Mouse (Mus musculus) limb, embryonic 15.5 days (tissue): Measurements from ENCODE around the gene Ryr2. TPM values are rescaled to one million over a fixed set of nuclear protein-coding genes. Genes with fewer than 3 reads are reported as not detected.
A peak's percentile ranks its signal among the peaks of the same experiment; 100 is the strongest.
"Not testable (repeated sequence)": the region's sequence is repeated elsewhere in the genome, so short reads cannot be mapped to it uniquely, and the experiment has no call there.

Experiments used
- ATAC-seq: fragments of 200-750 bp; cut with Nextera tagmentation; 2 replicates; pipeline ENCODE4 v1.8.0; 2017; ENCODE audit warnings: low read depth, moderate TSS enrichment; ENCODE audit not compliant: insufficient number of reproducible peaks, low FRiP score, low TSS enrichment
- H3K27ac ChIP-seq: fragments of 300-500 bp; sonication (generic); 2 replicates; pipeline ENCODE4 v1.5.1; 2015; ENCODE audit warnings: moderate library complexity, mild to moderate bottlenecking, inconsistent platforms
- H3K27me3 ChIP-seq: fragments of 300-500 bp; sonication (generic); 2 replicates; pipeline ENCODE4 v1.6.1; 2015; ENCODE audit warnings: inconsistent platforms
- H3K36me3 ChIP-seq: fragments of 300-500 bp; sonication (generic); 2 replicates; pipeline ENCODE4 v1.6.1; 2015; ENCODE audit warnings: inconsistent platforms
- H3K4me1 ChIP-seq: fragments of 300-500 bp; sonication (generic); 2 replicates; pipeline ENCODE4 v1.6.1; 2015; ENCODE audit warnings: inconsistent platforms
- H3K4me2 ChIP-seq: fragments of 300-500 bp; sonication (generic); 2 replicates; pipeline ENCODE4 v1.6.1; 2015; ENCODE audit warnings: mild to moderate bottlenecking, inconsistent platforms
- H3K4me3 ChIP-seq: fragments of 300-500 bp; sonication (generic); 2 replicates; pipeline ENCODE4 v1.5.1; 2015; ENCODE audit warnings: mild to moderate bottlenecking, inconsistent platforms
- H3K9ac ChIP-seq: fragments of 300-500 bp; sonication (generic); 2 replicates; pipeline ENCODE4 v1.6.1; 2015; ENCODE audit warnings: inconsistent platforms
- H3K9me3 ChIP-seq: fragments of 300-500 bp; sonication (generic); 2 replicates; pipeline ENCODE4 v1.6.1; 2016; ENCODE audit warnings: inconsistent platforms
- WGBS: fragments of 180-500 bp; shearing (Covaris S2); methylation state at CpG from one replicate; pipeline ENCODE4 v1.1.7; 2015; 5-methylcytosine and 5-hydroxymethylcytosine counted together
- polyA plus RNA-seq: library from polyadenylated mRNA; unstranded; fragments of >200 nt; fragmentation: Nextera tagmentation; extraction: Ambion mirVana; gene quantifications from 2 replicates; pipeline ENCODE4 v1.2.1, GENCODE M21; 2015

Gene Ryr2
- polyA plus RNA-seq = 0.20 and 0.42 TPM in 2 replicates

DNA sequence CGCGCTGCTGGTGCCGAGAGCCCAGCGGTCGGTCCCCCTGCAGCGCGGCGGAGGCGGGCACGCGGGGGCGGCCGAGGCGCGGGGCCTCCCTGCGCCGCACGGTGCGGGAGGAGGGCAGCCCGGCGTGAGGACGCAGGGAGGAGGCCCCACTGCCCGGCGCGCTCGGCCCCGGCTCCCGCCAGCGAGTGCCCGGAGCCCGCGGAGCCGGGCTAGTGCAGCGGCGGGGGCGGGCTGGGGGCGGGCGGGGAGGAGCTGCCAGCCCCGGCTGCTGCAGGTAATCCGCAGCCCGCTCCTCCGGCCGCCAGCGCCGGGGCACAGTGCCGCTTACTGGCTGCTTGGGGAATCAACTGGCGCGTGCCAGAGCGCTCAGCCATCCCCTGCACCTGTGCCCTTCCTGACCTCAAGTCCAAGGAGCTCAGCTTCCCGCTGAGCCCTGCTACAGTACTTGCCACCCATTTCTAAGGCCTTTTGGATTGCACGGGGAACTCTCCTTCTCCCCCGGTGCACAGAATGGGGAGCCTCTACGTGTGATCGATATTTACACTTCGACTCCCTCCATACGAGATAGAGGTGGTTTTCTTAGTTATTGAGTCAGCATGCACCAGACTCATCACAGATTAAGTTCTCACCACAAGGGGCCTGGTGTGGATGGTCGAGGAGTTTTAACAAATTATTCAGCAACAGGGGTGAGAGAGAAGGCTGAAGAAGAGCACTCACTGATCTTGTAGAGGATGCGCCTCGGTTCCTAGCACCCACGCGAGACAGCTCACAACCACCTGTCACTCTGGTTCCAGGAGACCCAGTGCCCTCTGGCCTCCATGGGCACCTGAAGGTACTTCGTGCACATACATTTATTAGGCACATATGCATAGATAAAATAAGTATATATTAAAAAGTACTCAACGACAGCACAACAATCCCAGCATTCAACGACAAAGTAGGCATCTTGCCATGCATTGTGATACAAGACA is at the start of gene Ryr2:
TSS of gene Ryr2 (minus strand) at position 284 of the 971 bp plus-strand sequence.
- H3K4me3 ChIP-seq = peak within 1 kb of the TSS; percentile 60
- H3K27ac ChIP-seq = no peak within 1 kb of the TSS
- peak; percentile 45 for ATAC-seq
- peak within 1 kb of the TSS; percentile 99 for H3K4me2 ChIP-seq
- H3K36me3 ChIP-seq = no peaks in the 10 kb centered on the region
- WGBS = 12% methylated on average over 37 of the region's 64 CpGs
- peaks cover 14% of the 10 kb centered on the region for H3K4me1 ChIP-seq
- H3K9me3 ChIP-seq = no peaks in the 10 kb centered on the region
- peak within 1 kb of the TSS; percentile 57 for H3K9ac ChIP-seq
- H3K27me3 ChIP-seq = peaks cover 54% of the 10 kb centered on the region

DNA sequence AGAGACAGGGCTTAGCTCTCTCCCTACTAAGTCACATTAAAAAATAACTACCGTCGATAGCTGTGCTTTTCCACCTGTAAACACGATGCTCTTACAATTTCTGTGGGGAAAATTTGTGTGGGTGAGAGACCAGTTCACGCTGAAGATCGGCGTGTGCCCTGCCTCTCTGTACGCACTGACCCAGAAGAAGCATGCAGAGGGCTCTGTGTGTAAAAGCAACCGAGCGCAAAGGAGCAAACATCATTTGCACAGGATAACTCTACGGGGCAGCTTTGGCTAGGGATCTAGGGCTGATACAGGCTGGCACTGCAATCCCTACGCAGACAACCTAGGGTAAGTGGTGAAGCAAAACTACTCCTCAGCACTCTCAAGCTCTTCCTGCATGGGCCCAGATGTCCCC is 47.2 kb upstream of the Ryr2 start:
- WGBS = 83% methylated on average over 11 of the region's 11 CpGs
- H3K9ac ChIP-seq = no peak overlapping the region
- no peak for ATAC-seq
- no peaks in the 10 kb centered on the region for H3K9me3 ChIP-seq
- no peaks in the 10 kb centered on the region for H3K4me1 ChIP-seq
- no peaks in the 10 kb centered on the region for H3K36me3 ChIP-seq
- H3K27me3 ChIP-seq = no peaks in the 10 kb centered on the region
- H3K27ac ChIP-seq = no peak overlapping the region
- H3K4me3 ChIP-seq = no peak overlapping the region
- H3K4me2 ChIP-seq = no peak overlapping the region

DNA sequence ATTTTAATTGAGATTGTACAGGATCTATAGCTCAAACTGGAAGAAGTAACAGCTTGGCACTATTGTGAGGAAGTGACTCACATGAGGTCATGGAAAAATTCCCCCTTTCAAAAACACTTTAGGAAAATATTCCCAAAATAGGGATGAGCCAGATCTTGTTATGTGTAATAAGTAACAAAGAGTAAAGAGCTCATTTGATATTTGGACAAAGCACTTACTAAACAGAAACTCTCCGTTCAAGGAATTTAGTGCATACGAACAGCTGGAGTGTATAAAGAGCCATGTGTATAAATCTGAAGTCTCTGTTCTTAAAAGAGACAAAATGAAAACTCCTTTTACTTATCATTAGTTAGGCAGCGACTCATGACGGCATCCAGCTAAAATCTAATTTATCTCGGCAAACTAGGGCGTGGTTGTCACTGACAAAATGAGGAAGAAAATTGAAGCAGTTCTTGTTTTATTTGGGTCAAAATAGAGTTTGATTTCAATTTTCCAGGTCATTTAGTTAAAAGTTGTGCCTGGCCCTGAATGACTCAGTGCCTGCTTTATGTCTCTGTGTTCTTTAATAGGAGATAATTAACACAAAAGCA is 40.3 kb upstream of the Ryr2 start:
- H3K4me1 ChIP-seq = no peaks in the 10 kb centered on the region
- WGBS = 59% methylated on average over 6 of the region's 6 CpGs
- H3K4me3 ChIP-seq = no peak overlapping the region
- no peak overlapping the region for H3K4me2 ChIP-seq
- no peaks in the 10 kb centered on the region for H3K27me3 ChIP-seq
- H3K36me3 ChIP-seq = no peaks in the 10 kb centered on the region
- no peaks in the 10 kb centered on the region for H3K9me3 ChIP-seq
- H3K27ac ChIP-seq = no peak overlapping the region
- ATAC-seq = no peak
- no peak overlapping the region for H3K9ac ChIP-seq

DNA sequence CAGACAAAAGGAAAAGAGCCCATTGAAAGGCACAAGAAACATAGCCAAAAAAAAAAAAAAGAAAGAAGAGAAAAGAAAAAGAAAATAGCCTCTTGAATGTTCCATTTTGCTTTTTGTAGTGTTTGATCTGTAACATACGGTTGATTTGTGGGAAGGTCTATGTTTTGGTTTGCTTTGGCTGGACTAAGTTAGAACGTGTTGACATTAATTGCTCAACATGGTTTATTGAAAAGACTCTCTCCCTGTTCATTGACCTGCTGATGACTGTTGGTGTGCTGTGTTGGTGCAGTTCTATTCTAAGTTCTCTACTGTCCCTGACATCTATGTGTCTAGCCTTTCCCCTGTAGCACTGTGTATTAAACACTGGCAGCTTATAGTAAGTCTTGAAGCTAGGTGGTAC is 39.7 kb upstream of the Ryr2 start:
- H3K4me2 ChIP-seq = no peak overlapping the region
- no peak overlapping the region for H3K27ac ChIP-seq
- no peaks in the 10 kb centered on the region for H3K36me3 ChIP-seq
- no peak overlapping the region for H3K4me3 ChIP-seq
- H3K9ac ChIP-seq = no peak overlapping the region
- no peaks in the 10 kb centered on the region for H3K4me1 ChIP-seq
- no peaks in the 10 kb centered on the region for H3K27me3 ChIP-seq
- ATAC-seq = no peak
- H3K9me3 ChIP-seq = no peaks in the 10 kb centered on the region
- 79% methylated on average over 2 of the region's 2 CpGs for WGBS

DNA sequence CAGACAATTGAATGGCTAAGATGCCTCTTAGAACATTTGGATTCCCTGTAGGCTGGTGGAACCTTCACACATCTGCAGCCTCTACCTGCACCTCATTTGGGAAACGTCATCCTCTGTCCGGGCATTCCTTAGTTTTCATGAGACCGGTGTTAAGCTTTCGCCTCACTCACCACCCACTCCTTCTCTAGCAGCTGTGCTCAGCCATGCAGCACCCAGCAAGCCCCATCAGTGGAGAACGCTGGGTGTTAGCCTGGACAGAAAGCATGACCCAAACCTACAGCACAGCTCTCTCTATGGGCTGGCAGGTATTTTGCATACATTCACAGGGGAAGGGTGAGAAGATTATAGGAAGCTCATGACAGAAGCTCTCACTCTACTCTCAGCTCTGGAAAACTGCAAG is 36.6 kb upstream of the Ryr2 start:
- no peaks in the 10 kb centered on the region for H3K36me3 ChIP-seq
- ATAC-seq = no peak
- no peak overlapping the region for H3K4me3 ChIP-seq
- 90% methylated on average over 5 of the region's 5 CpGs for WGBS
- no peak overlapping the region for H3K27ac ChIP-seq
- no peak overlapping the region for H3K4me2 ChIP-seq
- H3K9me3 ChIP-seq = no peaks in the 10 kb centered on the region
- no peak overlapping the region for H3K9ac ChIP-seq
- no peaks in the 10 kb centered on the region for H3K4me1 ChIP-seq
- H3K27me3 ChIP-seq = no peaks in the 10 kb centered on the region

DNA sequence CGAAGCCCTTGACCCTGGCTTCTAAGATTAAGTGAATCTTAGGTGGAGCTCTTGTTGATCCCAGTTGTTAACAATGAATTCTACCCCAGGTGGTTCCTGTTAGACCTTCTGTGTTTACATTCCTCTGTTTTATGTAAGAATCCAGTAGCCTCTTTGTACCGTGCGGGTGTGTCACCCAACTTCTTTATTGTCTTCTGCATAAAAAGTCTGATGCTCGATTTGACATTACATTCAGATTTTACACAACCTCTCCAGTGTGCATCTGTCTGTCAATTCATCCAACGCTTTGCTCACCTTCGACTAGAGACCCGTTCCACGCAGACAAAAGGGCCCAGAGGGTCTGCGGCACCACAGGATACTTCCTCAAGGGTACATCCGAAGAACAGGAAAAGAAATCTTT is 29.7 kb upstream of the Ryr2 start:
- WGBS = 85% methylated on average over 10 of the region's 10 CpGs

DNA sequence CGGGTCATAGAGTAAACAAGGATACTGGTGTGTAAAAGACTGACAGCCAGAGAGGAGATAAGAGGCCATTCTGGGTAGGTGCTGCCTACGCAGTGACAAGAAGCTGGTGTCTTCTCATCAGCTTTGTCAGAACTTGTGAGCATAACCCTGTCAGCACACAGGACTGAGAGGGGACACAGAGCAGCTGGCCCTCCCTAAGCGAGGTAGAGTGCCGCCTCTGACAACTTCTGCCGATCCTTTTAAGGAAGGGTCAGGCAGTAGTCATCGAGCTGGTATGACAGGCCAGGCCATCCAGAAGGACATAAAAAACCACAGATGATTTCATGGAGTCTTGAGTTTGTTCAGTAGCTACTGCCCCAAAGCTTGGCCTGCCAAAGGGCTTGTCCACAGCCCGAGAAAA is 26.8 kb upstream of the Ryr2 start:
- Histone ChIP-seq H3K4me2 (no peak overlapping the region), H3K4me1 (no peaks in the 10 kb centered on the region), H3K4me3 (no peak overlapping the region), H3K36me3 (no peaks in the 10 kb centered on the region), H3K27me3 (no peaks in the 10 kb centered on the region), H3K9me3 (no peaks in the 10 kb centered on the region), H3K27ac (no peak overlapping the region), H3K9ac (no peak overlapping the region)
- WGBS = 67% methylated on average over 7 of the region's 7 CpGs
- ATAC-seq = no peak

More for the DNA sequence above, 29.7 kb upstream of the Ryr2 start:
- not testable (repeated sequence) for H3K4me1 ChIP-seq, ATAC-seq, H3K27ac ChIP-seq, H3K9ac ChIP-seq, H3K4me3 ChIP-seq, H3K4me2 ChIP-seq, H3K9me3 ChIP-seq, H3K27me3 ChIP-seq, H3K36me3 ChIP-seq

DNA sequence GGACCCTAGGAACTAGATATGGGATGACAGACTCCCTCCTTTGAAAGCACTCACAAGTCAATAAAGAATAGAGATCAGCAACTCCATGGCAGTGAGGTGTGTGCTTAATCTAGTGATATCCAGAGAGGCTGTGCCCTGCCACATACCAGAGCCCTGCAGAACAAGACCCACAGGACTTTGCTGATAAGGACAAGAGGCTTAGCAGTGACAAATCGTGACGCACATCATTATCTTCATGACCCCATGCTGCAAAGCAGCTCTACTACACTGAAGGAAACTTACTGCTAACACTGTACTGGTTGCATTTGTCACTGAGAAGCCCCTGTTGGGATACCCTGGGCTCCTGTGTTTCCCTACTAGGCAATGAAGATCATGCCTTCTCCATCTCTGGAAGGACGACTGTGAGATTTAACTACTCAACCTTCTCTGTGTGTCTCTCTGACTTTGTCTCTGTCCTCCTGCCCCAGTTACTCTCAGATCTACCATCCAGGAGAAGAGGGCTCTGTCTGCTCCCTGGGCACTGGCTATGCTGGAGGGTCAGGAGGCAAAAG is 25.5 kb upstream of the Ryr2 start:
- WGBS = 75% methylated on average over 3 of the region's 3 CpGs
- Histone ChIP-seq H3K9me3 (no peaks in the 10 kb centered on the region), H3K4me2 (no peak overlapping the region), H3K27me3 (no peaks in the 10 kb centered on the region), H3K9ac (no peak overlapping the region), H3K4me3 (no peak overlapping the region), H3K36me3 (no peaks in the 10 kb centered on the region), H3K27ac (no peak overlapping the region), H3K4me1 (no peaks in the 10 kb centered on the region)
- no peak for ATAC-seq

DNA sequence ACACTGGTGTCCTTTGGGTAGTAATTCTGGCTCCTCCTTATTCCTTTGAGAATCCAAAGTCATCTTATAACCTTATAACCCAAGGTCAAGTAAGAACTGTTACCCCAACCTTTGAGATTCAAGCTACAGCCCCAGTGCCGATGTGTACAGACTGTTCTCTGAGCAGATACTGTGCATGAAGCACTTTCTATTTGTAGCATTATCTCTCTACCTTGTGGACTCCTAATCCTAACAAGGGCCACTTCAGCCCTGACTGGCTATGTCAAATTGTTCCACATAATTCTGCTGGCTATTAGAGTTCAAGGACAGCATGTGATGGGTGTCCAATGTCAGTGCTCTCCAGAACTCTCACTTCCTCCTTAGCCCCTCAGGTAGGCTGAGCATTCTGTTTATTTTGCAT is 22.4 kb upstream of the Ryr2 start:
- H3K4me1 ChIP-seq = no peaks in the 10 kb centered on the region
- no peaks in the 10 kb centered on the region for H3K36me3 ChIP-seq
- no peak overlapping the region for H3K4me3 ChIP-seq
- WGBS = 90% methylated on average over 1 of the region's 1 CpGs
- ATAC-seq = no peak
- H3K27ac ChIP-seq = no peak overlapping the region
- no peak overlapping the region for H3K4me2 ChIP-seq
- H3K9me3 ChIP-seq = no peaks in the 10 kb centered on the region
- H3K27me3 ChIP-seq = no peaks in the 10 kb centered on the region
- H3K9ac ChIP-seq = no peak overlapping the region

DNA sequence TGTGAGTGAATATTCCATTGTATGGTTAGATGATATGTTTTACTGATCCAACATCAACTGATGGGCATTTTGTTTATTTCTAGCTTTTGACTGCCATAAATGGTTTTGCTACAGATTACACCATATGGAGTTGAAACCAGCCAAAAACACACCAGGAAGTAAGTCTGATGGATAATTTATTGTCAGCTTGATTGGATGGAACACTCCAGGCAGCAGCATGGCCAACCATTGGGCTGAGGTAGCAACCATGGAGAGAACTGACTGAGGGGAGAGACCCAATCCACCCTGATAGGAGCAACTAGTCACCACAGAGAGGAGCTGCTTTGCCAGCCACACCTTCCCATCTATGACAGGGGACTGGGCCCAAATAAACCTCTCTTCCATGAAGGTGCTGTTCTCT is 19.4 kb upstream of the Ryr2 start:
- Histone ChIP-seq H3K4me2 (no peak overlapping the region), H3K9ac (no peak overlapping the region), H3K9me3 (no peaks in the 10 kb centered on the region), H3K4me1 (no peaks in the 10 kb centered on the region), H3K27me3 (no peaks in the 10 kb centered on the region), H3K27ac (no peak overlapping the region), H3K4me3 (no peak overlapping the region), H3K36me3 (no peaks in the 10 kb centered on the region)
- ATAC-seq = no peak

DNA sequence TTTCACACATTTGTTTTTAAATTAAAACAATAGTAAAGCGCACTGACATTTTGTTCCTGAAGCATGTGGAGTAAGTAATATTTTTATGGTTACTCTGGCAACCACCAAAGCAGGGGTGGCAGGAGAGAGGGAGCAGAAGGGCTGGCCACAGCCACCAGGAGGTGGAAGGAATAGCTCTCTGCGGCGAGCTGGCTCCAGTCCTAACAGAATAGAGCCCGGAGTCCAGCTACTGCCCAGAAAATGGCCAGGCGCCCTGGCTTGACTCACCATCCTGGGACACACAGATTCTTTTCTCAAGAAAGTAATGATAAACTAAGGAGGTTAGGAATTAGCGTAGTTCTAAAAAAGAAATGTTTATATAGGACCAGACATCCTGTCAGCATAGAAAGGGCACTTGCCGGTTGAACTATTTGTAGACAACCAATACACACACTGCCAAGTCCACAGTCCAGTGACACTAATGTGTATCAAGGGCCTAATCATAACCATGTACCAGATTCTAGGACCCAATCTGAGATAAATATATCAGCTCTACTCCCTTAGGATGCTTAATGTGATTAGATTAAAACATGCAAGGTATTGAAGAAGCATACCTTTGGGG is 18.3 kb upstream of the Ryr2 start:
- H3K4me3 ChIP-seq = no peak overlapping the region
- no peaks in the 10 kb centered on the region for H3K9me3 ChIP-seq
- no peak overlapping the region for H3K9ac ChIP-seq
- no peaks in the 10 kb centered on the region for H3K36me3 ChIP-seq
- 65% methylated on average over 7 of the region's 7 CpGs for WGBS
- no peak for ATAC-seq
- H3K4me1 ChIP-seq = no peaks in the 10 kb centered on the region
- no peak overlapping the region for H3K27ac ChIP-seq
- H3K27me3 ChIP-seq = no peaks in the 10 kb centered on the region
- H3K4me2 ChIP-seq = no peak overlapping the region

DNA sequence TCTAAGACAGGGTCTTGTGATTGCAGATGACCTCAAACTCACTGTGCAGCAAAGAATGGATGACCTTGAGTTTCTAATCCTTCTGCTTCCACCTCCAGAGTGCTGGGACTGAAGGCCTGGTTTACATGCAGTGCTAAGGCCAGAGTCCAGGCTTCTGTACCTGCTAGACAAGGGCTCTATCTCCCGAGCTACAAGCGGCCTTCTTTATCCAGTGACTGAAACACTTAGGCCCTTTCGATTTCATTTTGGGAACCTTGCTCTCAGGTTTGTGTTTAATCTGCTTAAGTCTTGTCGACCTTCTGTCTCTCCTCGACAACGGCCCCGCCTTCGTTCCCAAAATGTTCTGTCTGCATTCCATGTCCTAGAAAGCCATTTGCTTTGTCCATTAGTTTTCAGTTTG is 8.8 kb upstream of the Ryr2 start:
- H3K9ac ChIP-seq = no peak overlapping the region
- 84% methylated on average over 8 of the region's 8 CpGs for WGBS
- no peak overlapping the region for H3K4me2 ChIP-seq
- no peaks in the 10 kb centered on the region for H3K27me3 ChIP-seq
- no peaks in the 10 kb centered on the region for H3K4me1 ChIP-seq
- no peaks in the 10 kb centered on the region for H3K36me3 ChIP-seq
- no peak overlapping the region for H3K27ac ChIP-seq
- no peaks in the 10 kb centered on the region for H3K9me3 ChIP-seq
- no peak for ATAC-seq
- no peak overlapping the region for H3K4me3 ChIP-seq
